Mouse (Mus musculus) Patski (cell line): Measurements from ENCODE around the gene Ubiad1. TPM values are rescaled to one million over a fixed set of nuclear protein-coding genes. Genes with fewer than 3 reads are reported as not detected.

Experiments used
- ATAC-seq: fragments of 100-300 bp; one replicate; pipeline ENCODE4 v1.8.0; 2021
- CTCF ChIA-PET: fragments of 350-600 bp; sonication (Branson Sonifier 250); formaldehyde crosslinking; loops from one replicate; lab custom pipeline; 2022; ENCODE audit warnings: inconsistent platforms; lab: Charles Lee
- POLR2A ChIA-PET: fragments of 350-600 bp; sonication (Branson Sonifier 250); formaldehyde crosslinking; loops from one replicate; lab custom pipeline; 2022; ENCODE audit warnings: antibody characterized with exemption, inconsistent platforms; lab: Charles Lee
- DNase-seq: peaks from one replicate; pipeline ENCODE4 v3.0.0-alpha.2; 2011; ENCODE audit warnings: low read depth, low spot score
- H3K27me3 ChIP-seq: fragments of 371-371 bp; one replicate; pipeline ENCODE4 v1.5.1; 2021
- CTCF ChIP-seq: fragments of 100-300 bp; IDR thresholded peaks from one replicate; pipeline ENCODE4 v1.5.1; 2021
- in situ Hi-C: fragments of 300-500 bp; cut with MboI; formaldehyde crosslinking; loops from 3 replicates; pipeline ENCODE4 v1.11.1; 2018; ENCODE audit warnings: low pct_unique_long_range_greater_than_20kb, mixed read lengths
- polyA plus RNA-seq: library from polyadenylated mRNA; unstranded; gene quantifications from one replicate; pipeline ENCODE4 v1.2.3, GENCODE M21; 2021

Ubiad1 gene
- polyA plus RNA-seq, 1 experiment from 2014 or later, result 18.0 TPM

DNA sequence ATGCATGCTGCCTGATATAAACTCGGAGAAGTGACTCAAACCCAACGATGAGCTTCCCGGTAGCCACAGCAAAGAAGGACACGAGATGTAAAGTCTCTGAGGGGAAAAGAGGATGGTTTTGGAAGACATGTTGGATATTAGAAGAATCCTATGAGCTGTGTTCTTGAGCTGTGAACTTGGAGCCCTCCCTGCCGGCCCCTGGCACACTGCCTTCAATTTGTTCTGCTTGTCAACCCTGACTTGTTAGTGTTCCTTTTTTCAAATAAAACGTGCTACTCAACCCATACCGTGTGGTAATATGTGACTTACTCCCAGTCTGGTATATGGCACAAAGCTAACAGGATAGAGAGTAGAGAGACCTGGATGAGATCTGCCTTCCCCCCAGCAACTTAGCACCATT is 59.3 kb downstream of the Ubiad1 start:
- ATAC-seq (no peak), DNase-seq (no peak)
- in situ Hi-C loops, result no loop called here
- H3K27me3 ChIP-seq, result peaks cover 8% of the 10 kb centered on the region
- ChIA-PET CTCF (no interaction called here), POLR2A (no interaction called here)
- TF ChIP-seq CTCF, result no peak

Other genes starting within 250 kb of the Ubiad1 start
- 0.01 TPM for gene Disp3, start 156.8 kb downstream of the Ubiad1 start, polyA plus RNA-seq
- 33.7 TPM for gene Mtor, start 3.8 kb upstream of the Ubiad1 start, polyA plus RNA-seq
- 0.13 TPM for gene Angptl7, start 55.7 kb upstream of the Ubiad1 start, polyA plus RNA-seq
- 54.2 TPM for gene Exosc10, start 113.7 kb upstream of the Ubiad1 start, polyA plus RNA-seq
- gene Srm, start 146.7 kb upstream of the Ubiad1 start, polyA plus RNA-seq, result 45.4 TPM
- 0.10 TPM for gene Masp2, start 157.8 kb upstream of the Ubiad1 start, polyA plus RNA-seq
- gene Tardbp, start 182.2 kb upstream of the Ubiad1 start, polyA plus RNA-seq, result 216 TPM
- not detected for gene Gm572, start 198.5 kb upstream of the Ubiad1 start, polyA plus RNA-seq